Mouse (Mus musculus) cerebellum, adult 8-10 months (tissue): ENCODE results near the gene Olfr27.

Experiments used
- DNase-seq: peaks from one replicate; pipeline ENCODE4 v3.0.0; 2022

The Olfr27 gene

DNA sequence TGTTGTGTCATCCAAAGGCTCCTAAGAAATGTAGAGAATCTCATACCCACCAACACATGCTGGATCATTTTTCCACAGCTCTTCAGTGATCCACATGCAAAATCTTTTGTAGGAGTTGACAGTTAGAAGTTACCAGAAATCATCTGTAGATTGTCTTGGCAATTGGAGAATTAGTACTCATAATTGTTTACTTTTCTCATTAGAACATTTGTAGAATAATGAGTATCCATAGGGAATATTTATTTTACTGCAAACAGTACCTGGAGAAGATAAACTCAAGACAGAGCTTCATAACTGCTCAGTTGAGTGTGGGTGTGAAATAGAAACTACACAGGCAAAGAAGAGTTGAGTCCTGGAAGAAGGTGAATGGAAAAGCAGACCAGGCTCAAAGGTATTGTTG is at the start of gene Olfr27:
Olfr27 (plus strand) TSS at position 301 of the 400 bp plus-strand sequence.
- DNase-seq, result no peak

GRCm38 (mm10) chr9:39078787-39079186 is 49.1 kb upstream of the Olfr27 start, which contains the start of gene Olfr938:
Olfr938 (minus strand) TSS chr9:39078887.
- DNase-seq, result no peak

- DNase-seq, result no peak
These were observed 605 bp upstream of the Olfr27 start for GRCm38 (mm10) chr9:39127326-39127725.

DNA sequence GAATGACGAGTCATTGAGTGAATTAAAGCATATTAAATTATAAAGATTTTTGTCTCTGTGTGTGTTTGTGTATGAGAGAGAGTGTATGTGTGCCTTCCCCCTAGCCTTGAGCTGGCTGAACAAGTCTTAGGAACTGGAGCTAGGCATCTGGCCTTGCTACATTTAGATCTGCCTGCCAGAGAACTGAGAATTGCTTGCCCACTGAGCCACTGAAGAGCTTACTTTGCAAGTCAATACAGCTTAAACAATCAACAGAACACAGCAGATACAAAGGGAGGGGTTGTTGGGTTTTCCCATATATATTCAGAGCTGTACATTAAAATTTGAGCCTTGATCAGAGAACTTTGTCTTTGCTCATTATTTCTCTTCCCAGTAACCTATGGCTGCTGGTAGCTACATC is 24.5 kb downstream of the Olfr27 start:
- DNase-seq, result no peak

DNA sequence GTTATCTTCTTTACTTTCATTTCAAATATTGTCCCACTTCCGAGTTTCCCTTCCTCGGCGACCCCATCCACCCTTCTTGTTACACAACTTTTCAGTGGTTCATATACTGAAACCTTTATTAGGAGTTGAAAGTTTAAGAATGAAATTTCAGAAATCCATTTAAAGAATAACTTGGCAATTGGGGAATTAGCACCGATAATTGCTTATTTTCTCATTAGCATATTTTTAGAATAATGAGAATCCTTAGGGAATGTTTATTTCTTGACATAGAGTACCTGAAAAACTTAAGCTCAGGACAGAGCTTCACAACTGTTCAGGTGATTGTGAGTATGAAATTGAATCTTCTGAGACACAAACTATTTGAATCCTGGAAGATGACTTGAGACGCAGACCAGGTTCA is 38.1 kb downstream of the Olfr27 start, which contains the start of gene Olfr943:
Olfr943 (plus strand) TSS at position 301 of the 400 bp plus-strand sequence.
- DNase-seq, result no peak
